In the genomic region with DNA sequence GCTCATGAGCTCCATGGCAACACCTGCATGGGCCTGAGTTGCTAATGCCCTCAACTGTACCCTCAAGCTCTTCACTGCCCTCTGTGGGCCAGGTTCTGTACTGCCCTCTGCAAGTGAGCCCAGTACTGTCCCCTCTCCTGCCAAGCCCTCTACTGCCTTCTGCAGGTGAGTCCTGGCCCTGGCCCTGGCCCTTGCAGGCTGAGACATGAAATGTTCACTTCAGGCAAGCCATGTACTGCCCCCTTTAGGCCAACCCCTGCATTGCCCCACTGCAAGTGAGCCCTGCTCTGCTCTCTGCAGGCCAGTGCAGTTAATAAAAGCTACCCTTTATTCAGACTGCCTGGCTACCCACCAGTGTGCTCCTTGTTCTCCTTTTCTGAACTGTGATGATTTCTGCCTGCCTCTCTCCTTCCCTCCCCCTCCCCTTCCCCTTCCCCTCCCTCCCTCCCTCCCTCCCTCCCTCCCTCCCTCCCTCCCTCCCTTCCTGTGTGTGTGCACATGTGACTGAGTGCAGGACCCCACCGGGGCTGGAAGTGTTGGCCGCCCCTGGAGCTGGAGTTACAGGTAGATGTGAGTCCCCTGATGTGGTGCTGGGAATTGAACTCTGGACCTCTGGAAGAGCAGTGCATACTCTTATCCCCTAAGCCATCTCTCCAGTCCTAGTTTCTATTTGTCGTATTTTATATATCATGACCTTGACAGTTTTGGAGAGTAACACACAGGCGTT, we compare ENCODE assay signal across 9 mouse cellular contexts. TPM values are rescaled to one million over a fixed set of nuclear protein-coding genes. Genes with fewer than 3 reads are reported as not detected.
A peak's percentile ranks its signal among the peaks of the same experiment; 100 is the strongest.
DNase-seq lines count a peak whose midpoint lies in the region; ATAC-seq lines count a peak whose summit lies in the region.
"Had no signal": no experiment of that assay in that cellular context is flagged by ENCODE, and none has a peak within 500 bp of the region (broad histone marks: within the 10 kb centered on the region; RNA-seq: fewer than 3 reads in every experiment).

No protein-coding gene starts in this region.

- intact Hi-C loops in heart, postnatal 10 days (cut with DNase I), result no loop called here

- no peak overlapping the region for H3K9ac ChIP-seq in heart, embryonic 12.5 days
- H3K9ac ChIP-seq: limb, embryonic 13.5 days had no signal

- H3K4me1 ChIP-seq in heart, embryonic 12.5 days (replicated peaks), result peaks cover 3% of the 10 kb centered on the region; the same call in 1 of the 2 replicates
- H3K4me1 ChIP-seq: limb, embryonic 13.5 days had no signal

- H3K9me3 ChIP-seq in heart, embryonic 12.5 days (replicated peaks), result no peaks in the 10 kb centered on the region
- H3K9me3 ChIP-seq: limb, embryonic 13.5 days had no signal

- 68% methylated on average over 4 of the region's 4 CpGs for WGBS in heart, embryonic 12.5 days

- no peak overlapping the region for H3K27ac ChIP-seq in heart, embryonic 12.5 days (ENCODE audit: poor library complexity, severe bottlenecking)
- H3K27ac ChIP-seq: limb, embryonic 13.5 days had no signal

- no peak for ATAC-seq in heart, embryonic 12.5 days (ENCODE audit: insufficient number of reproducible peaks, low FRiP score)

- H3K36me3 ChIP-seq in heart, embryonic 12.5 days, result no peaks in the 10 kb centered on the region
- H3K36me3 ChIP-seq: limb, embryonic 13.5 days had no signal

- H3K4me3 ChIP-seq in heart, embryonic 12.5 days, result no peak overlapping the region
- H3K4me3 ChIP-seq: limb, embryonic 13.5 days had no signal

- H3K27me3 ChIP-seq in heart, embryonic 12.5 days (replicated peaks), result peaks cover 4% of the 10 kb centered on the region; the same call in 1 of the 2 replicates
- H3K27me3 ChIP-seq: limb, embryonic 13.5 days had no signal

- no peak overlapping the region for H3K4me2 ChIP-seq in heart, embryonic 12.5 days
- H3K4me2 ChIP-seq: limb, embryonic 13.5 days had no signal

- peak; percentile 22 to 49 for DNase-seq in heart, postnatal 10 days
- peak; percentile 77 to 82 for DNase-seq in B cell, adult 2 months
- DNase-seq in adrenal gland, adult 2 months, result peak; percentile 72
- DNase-seq in embryo, embryonic 11 days, result peak; percentile 39
- DNase-seq in kidney, postnatal 14 days, result peak; percentile 74
- DNase-seq in naive thymus-derived CD4-positive, alpha-beta T cell, adult 2 months (ENCODE audit: low read depth), result peak; percentile 46
- DNase-seq in thymus, postnatal 36 days, result peak; percentile 52 to 60

RNA-seq across cellular contexts. Expression of gene Slc22a12, which starts 9.6 kb away (rescaled TPM):
- total RNA-seq in heart, postnatal 10 days (2021), result not detected
- polyA plus RNA-seq in heart, embryonic 12.5 days (2016; fragmentation: Nextera tagmentation; extraction: Ambion mirVana), result not detected in 2 replicates
- under 1 TPM; 0.37 to 0.45 TPM for total RNA-seq in adrenal gland, adult 2 months (2021)
- polyA plus RNA-seq in adrenal gland, adult 2 months (2012; rRNA removed), result 0.11 and 0.32 TPM in 2 replicates
- polyA plus RNA-seq: limb, embryonic 13.5 days had no signal
